Mouse (Mus musculus) CH12.LX (cell line): Measurements from ENCODE around the gene H2-M5.
A peak's percentile ranks its signal among the peaks of the same experiment; 100 is the strongest.
"Not testable (repeated sequence)": the region's sequence is repeated elsewhere in the genome, so short reads cannot be mapped to it uniquely, and the experiment has no call there.

Experiments used
- CHD2 ChIP-seq: IDR thresholded peaks from 2 replicates; pipeline ENCODE4 v1.6.1; 2011; ENCODE audit warnings: low read length, improper control_type of control experiment
- CTCF ChIP-seq, 2 experiments: IDR thresholded peaks in 1 of 2; conservative IDR thresholded peaks in 1 of 2; 2 replicates each; pipeline ENCODE4 v1.5.1; 2011 to 2012; ENCODE audit warnings: low read depth in 2 of 2, low read length in 2 of 2, improper control_type of control experiment in 1 of 2, inconsistent platforms in 1 of 2, mild to moderate bottlenecking in 1 of 2, moderate library complexity in 1 of 2
- EP300 ChIP-seq: IDR thresholded peaks from 2 replicates; pipeline ENCODE4 v1.6.1; 2011; ENCODE audit warnings: low read length, improper control_type of control experiment
- JUND ChIP-seq: conservative IDR thresholded peaks from 2 replicates; pipeline ENCODE4 v1.6.1; 2011; ENCODE audit warnings: low read depth, low read length, improper control_type of control experiment
- MAFK ChIP-seq: IDR thresholded peaks from 2 replicates; pipeline ENCODE4 v1.6.1; 2011; ENCODE audit warnings: low read length, improper control_type of control experiment; ENCODE audit not compliant: insufficient replicate concordance
- POLR2A ChIP-seq: IDR thresholded peaks from 2 replicates; pipeline ENCODE4 v1.6.1; 2011; ENCODE audit warnings: low read depth, mild to moderate bottlenecking, improper control_type of control experiment, low read length
- POLR2AphosphoS2 ChIP-seq: IDR thresholded peaks from 2 replicates; pipeline ENCODE4 v1.6.1; 2011; ENCODE audit warnings: low read depth, low read length, improper control_type of control experiment
- RCOR1 ChIP-seq: conservative IDR thresholded peaks from 2 replicates; pipeline ENCODE4 v1.6.1; 2012; ENCODE audit warnings: low read depth, mild to moderate bottlenecking, inconsistent platforms, low read length, improper control_type of control experiment
- SIN3A ChIP-seq: IDR thresholded peaks from 2 replicates; pipeline ENCODE4 v1.6.1; 2012; ENCODE audit warnings: low read length, improper control_type of control experiment, inconsistent platforms
- UBTF ChIP-seq: IDR thresholded peaks from 2 replicates; pipeline ENCODE4 v1.6.1; 2012; ENCODE audit warnings: low read depth, mild to moderate bottlenecking, inconsistent platforms, low read length, improper control_type of control experiment, moderate library complexity
- USF1 ChIP-seq: IDR thresholded peaks from 2 replicates; pipeline ENCODE4 v1.6.1; 2014; ENCODE audit warnings: low read depth, mild to moderate bottlenecking, inconsistent platforms, low read length, improper control_type of control experiment
- ZC3H11A ChIP-seq: IDR thresholded peaks from 2 replicates; pipeline ENCODE4 v1.6.1; 2012; ENCODE audit warnings: low read depth, mild to moderate bottlenecking, inconsistent platforms, low read length, improper control_type of control experiment

GRCm38 (mm10) chr17:36990630-36991029 is 1.3 kb upstream of the H2-M5 start:
- not testable (repeated sequence) for TF ChIP-seq MAFK, EP300, POLR2A, ZC3H11A, UBTF, SIN3A, RCOR1, POLR2AphosphoS2, USF1, JUND, CHD2
- peak in 1 of 2 experiments; percentile 13; a peak in 1 of 4 replicates for TF ChIP-seq CTCF (conservative IDR thresholded peaks at IDR 0.05 in 1 of 2, IDR thresholded peaks at IDR 0.05 in 1 of 2; ENCODE audit: low read depth in 2 of 2, low read length in 2 of 2)
